In the genomic region with DNA sequence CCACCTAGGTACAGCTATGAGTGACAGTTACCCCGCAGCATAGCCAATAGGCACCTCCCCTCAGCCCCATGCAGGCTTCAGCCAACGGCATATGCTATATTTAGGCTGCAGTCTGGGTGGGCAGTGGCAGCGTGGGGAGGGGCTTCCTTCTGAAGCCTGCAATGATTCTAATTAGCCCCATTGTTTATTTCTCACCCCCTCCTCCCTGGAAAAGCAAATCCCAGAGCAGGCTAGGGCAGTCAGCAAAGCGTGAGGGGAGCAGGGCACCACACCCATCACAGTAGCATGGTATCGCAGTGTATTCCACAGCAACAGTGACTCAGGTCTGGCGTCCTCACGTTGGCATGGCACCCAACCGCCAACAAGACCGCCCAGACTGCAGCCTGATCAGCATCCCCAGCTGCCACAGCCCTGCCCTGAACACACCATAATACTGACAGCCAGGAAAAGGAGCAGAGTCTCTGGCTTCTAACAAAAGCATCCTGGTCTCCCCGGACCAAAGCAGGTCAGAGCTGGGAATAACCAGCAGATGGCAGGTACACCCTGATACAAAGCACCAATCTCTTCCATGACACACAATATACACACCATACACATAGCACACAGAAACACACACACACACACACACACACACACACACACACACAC, we compare ENCODE assay signal across 9 mouse cellular contexts. TPM values are rescaled to one million over a fixed set of nuclear protein-coding genes. Genes with fewer than 3 reads are reported as not detected.
DNase-seq lines count a peak whose midpoint lies in the region; ATAC-seq lines count a peak whose summit lies in the region.
"Had no signal": no experiment of that assay in that cellular context is flagged by ENCODE, and none has a peak within 500 bp of the region (broad histone marks: within the 10 kb centered on the region; RNA-seq: fewer than 3 reads in every experiment).

No protein-coding gene starts in this region.

- H3K9me3 ChIP-seq in midbrain, embryonic 16.5 days (replicated peaks; ENCODE audit: control insufficient read depth, low read length, poor library complexity, severe bottlenecking): no peaks in the 10 kb centered on the region

- H3K9ac ChIP-seq in midbrain, embryonic 16.5 days (ENCODE audit: low read depth, low read length): peak overlapping the region; percentile 50

- peak; percentile 76 for ATAC-seq in frontal cortex, adult (ENCODE audit: low TSS enrichment)
- ATAC-seq in midbrain, embryonic 16.5 days: peak; percentile 80

- peak overlapping the region; percentile 43 for H3K4me2 ChIP-seq in midbrain, embryonic 16.5 days (ENCODE audit: low read length)

- DNase-seq in layer of hippocampus, adult 11-12 months (ENCODE audit: low spot score): peak; percentile 77
- DNase-seq in layer of hippocampus, adult 9-10 months (ENCODE audit: low spot score): no peak
- peak; percentile 44 for DNase-seq in c-Kit-positive CD71-negative TER-119-negative erythroid progenitor cells, embryonic 14.5 days (ENCODE audit: low read depth)
- peak; percentile 34 to 50 for DNase-seq in layer of hippocampus, postnatal 25 days (ENCODE audit: extremely low spot score in 1 of 2, low spot score in 1 of 2)
- no peak for DNase-seq in urinary bladder, postnatal 10 days (ENCODE audit: low spot score)
- DNase-seq in thymus, postnatal 10 days (ENCODE audit: low spot score in 2 of 2): no peak

- 0 out of 2 replicates have a peak overlapping the region, but pooled peaks have one; percentile 4 for H3K4me3 ChIP-seq in midbrain, embryonic 16.5 days (ENCODE audit: low read depth, low read length)

- 2% methylated on average over 10 of the region's 10 CpGs for WGBS in midbrain, embryonic 16.5 days

- H3K27ac ChIP-seq in midbrain, embryonic 16.5 days (ENCODE audit: low read length): peak overlapping the region; percentile 91

- H3K36me3 ChIP-seq in midbrain, embryonic 16.5 days (ENCODE audit: control insufficient read depth, insufficient read depth, low read length): no peaks in the 10 kb centered on the region

- H3K4me1 ChIP-seq in midbrain, embryonic 16.5 days (ENCODE audit: control insufficient read depth, insufficient read depth, low read length): peaks cover 29% of the 10 kb centered on the region

- no peaks in the 10 kb centered on the region for H3K27me3 ChIP-seq in midbrain, embryonic 16.5 days (ENCODE audit: control insufficient read depth, insufficient read depth, low read depth, low read length)

RNA-seq across cellular contexts. Expression of gene Ccdc187, which starts 4.0 kb away (rescaled TPM):
- total RNA-seq in layer of hippocampus, postnatal 25 days (2021): under 1 TPM; 0.52 to 0.94 TPM
- polyA plus RNA-seq in midbrain, embryonic 16.5 days (2015; fragmentation: Nextera tagmentation; extraction: Ambion mirVana): 0.21 and 0.29 TPM in 2 replicates
- polyA plus RNA-seq: spleen, adult 2 months had no signal

RNA-seq across cellular contexts. Expression of gene Gpsm1, which starts 17.0 kb away (rescaled TPM):
- 10 to 100 TPM; 38.3 to 42.4 TPM for total RNA-seq in layer of hippocampus, postnatal 25 days (2021)
- polyA plus RNA-seq in midbrain, embryonic 16.5 days (2015; fragmentation: Nextera tagmentation; extraction: Ambion mirVana): 182 and 188 TPM in 2 replicates

RNA-seq across cellular contexts. Expression of gene Dnlz, which starts 53.6 kb away (rescaled TPM):
- 10 to 100 TPM; 26.3 to 27.8 TPM for total RNA-seq in layer of hippocampus, postnatal 25 days (2021)
- 24.7 and 27.2 TPM in 2 replicates for polyA plus RNA-seq in midbrain, embryonic 16.5 days (2015; fragmentation: Nextera tagmentation; extraction: Ambion mirVana)

Comparison
In these comparisons a context has a peak if more than half of its experiments do, and no peak if none do; other contexts are left out.
1. DNase-seq: peak in layer of hippocampus, adult 11-12 months (single experiment), c-Kit-positive CD71-negative TER-119-negative erythroid progenitor cells, embryonic 14.5 days (single experiment) and layer of hippocampus, postnatal 25 days (2 of 2); none in layer of hippocampus, adult 9-10 months (single experiment), urinary bladder, postnatal 10 days (single experiment) and thymus, postnatal 10 days (0 of 2).